Mouse (Mus musculus) left cerebral cortex, adult 9 months (tissue): ENCODE data around the gene Etl4.

ENCODE experiments used
- DNase-seq, 2 experiments: peaks; one replicate each; pipeline ENCODE4 v3.0.0; 2022; ENCODE audit warnings: low spot score in 2 of 2

Etl4 gene

DNA sequence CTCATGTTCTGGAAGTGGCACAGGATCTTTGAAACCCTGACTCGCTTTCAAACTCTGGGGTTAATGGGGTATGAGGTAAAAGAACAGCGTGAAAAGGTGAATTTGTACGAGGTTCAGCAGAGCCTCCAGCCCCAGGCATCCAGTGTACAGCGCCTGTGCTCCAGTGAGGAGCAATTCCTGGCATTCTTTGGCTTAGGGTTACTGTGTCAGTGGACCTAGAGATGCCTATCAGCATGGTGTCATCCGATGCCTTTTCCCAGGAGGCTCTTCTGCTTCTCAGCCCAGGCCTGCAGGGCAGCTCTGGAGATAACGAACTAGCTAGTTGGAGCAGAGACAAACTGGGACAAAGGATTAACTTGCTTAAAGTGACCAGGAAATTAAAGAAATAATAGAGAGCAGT, 653.5 kb downstream of the Etl4 start:
- DNase-seq, result no peak

DNA sequence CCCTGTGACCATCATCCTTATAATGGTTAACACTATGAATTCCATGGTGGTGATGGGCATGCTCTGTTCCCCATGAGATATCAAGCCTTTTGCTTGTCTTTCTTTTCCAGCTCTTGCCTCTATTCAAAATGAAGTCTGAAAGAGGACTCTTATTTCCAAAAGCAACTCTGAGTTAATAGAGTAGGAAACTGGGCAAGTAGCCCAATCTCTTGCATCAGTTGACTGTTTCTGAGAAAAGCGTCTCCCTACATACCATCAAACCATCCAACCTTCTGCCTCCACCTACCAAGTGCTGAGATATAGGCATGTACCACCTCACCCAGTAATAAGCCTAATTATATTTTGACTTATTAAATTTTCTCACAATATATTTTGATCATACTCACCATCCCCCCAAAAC, 658.9 kb downstream of the Etl4 start:
- DNase-seq, result no peak

DNA sequence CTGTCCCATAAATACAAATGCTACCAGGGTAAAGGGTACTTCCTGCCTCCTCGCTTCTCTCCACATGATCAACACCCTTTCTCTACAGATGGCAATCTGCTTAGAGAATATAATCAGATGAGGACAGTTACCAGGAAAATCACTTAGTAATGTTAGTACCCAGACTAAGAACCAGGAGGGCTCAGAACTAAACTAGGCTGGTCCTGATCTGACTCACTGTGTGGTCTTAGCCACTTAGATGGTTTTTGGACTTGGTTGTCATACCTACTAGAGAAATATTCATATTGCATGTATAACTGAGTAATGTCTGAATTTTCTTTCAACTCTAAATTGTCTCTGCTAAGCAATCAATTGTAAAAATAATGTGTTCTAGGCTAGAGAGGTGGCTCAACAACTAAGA, 662.4 kb downstream of the Etl4 start:
- DNase-seq, result no peak

DNA sequence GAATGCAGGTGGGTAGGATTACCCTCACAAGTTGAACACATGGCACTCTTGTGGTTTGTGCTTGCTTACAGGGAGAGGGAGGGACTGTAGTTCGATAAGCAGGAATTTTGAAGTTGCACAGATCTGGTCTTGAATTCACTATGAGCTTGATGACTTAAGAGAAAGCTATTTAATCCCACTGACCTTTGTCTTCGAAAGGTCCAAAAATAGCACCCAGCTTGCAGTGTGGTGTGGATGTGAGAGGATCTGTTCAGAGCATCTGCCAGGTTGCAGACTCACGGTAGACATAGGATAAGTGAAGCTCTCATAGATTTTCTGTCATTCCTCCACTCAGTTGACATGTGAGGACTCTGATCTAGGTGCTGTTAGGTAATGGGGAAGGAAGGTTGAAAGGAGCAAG, 670.8 kb downstream of the Etl4 start:
- DNase-seq, result no peak

DNA sequence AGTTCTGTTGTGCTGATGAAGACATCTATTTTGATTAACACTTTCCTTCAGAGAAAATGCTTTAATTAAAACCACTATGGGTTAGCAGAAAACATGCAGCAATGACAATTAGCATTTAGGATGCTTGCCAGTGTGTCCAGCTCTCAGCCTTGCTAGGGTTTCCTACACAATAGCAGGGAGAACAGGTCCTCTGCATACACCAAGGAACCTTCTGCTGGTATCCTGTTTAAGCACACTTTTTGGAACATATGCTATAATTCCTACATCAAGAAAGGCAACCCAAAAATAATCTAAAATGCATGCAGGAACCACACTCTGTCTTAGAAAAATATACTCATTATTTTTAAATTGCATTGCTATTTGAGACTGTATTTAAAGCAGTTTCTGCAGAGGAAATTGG, 673.5 kb downstream of the Etl4 start:
- peak in 1 of 2 experiments; percentile 17 for DNase-seq

DNA sequence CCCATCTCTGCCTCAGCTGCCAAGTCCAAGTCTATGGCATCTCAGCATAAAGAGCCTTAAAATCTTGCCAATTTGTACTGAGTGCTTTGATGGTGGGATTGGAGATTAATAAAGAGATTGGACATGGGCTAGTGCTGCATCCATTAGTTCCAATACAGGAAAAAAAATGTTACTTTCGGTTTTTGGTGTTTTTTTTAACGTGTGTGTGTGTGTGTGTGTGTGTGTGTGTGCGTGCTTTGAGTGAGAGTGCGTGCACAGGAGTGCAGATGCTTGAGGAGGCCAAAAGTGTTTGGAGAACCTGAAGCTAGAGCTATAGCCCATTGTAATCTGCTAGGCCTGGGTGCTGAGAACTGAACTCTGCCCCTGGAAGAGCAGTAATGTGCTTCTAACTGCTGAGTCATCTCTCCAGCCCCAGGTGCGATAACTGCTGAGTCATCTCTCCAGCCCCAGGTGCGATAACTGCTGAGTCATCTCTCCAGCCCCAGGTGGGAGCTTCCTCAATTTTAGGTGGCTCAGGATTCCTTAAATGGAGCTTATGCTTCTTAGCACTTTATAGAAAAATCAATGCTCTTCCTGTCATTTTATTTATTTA, 674.1 kb downstream of the Etl4 start:
- DNase-seq, result no peak

DNA sequence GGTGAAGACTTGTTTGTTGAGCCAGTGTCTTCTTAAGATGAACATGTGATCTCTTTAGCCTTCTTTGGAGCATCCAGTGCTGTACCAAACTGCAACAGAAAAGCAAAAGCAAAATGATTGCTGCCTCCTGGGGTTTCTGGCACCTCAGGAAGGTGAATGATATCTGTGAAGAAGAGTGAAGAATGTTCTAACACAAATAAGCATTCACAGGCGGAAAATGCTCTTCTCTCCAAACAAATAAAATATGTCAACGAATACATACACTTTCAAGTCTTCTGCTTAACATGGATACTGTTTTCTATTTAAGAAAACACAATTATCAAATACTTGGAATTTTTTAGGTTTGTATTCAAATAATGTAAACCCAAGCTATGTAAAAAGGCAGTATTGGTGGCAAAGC, 678.3 kb downstream of the Etl4 start:
- DNase-seq, result no peak

DNA sequence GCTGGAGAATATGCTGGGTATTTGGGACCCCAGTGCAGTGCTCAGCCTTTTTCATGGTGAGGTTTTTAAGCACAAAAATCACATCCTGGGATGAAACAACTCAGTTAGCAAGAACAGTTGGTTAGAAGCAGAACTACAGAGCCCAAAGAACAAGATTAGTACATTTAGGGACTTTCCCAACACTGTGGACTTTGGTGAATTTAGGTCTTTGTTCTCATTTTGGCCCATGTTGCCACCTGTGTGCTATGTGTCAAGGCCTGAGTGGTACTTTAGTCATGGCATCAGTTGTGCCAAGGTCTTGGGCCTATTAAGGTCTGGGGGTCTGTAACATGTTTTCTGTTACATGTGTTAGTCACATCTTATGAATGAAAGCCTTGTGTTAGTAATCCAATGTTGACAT, 679.1 kb downstream of the Etl4 start:
- no peak for DNase-seq

DNA sequence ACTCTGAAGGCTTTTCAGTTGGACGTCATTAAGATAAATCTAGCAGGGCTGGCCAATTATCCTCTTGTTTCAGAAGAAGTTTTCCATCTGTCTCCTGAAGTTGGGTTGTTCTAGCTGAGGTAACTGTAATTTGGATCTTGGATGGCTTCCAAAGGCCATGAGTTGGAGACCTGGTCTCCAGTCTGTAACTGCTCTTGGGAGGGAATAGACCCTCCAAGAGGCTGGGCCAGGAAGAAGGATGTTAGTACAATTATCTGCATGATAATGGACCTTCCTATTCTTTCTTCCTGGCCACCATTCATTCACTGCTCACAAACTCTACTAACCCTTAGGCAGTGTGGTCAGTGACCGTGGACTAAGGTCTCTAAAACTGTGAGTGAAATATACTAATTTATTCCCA, 684.5 kb downstream of the Etl4 start:
- DNase-seq, result no peak

DNA sequence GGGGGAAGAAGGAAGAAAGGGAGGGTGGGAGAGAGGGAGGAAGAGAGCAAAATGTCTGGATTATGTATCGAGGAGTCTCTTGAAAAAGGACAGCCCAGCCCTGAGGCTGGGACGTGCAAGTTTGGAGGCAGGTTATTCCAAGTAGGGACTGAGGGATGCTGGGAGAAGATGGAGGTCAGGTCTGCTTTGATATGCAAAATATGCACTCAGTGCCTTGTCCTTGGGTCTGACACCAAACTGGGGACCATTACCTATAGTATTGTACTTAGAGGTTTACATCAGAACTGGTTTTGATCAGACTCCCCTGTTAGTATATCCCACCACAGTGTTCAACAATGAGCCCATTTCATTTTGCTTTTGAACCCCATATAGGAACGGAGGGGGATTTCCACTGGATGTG, 685.4 kb downstream of the Etl4 start:
- no peak for DNase-seq

DNA sequence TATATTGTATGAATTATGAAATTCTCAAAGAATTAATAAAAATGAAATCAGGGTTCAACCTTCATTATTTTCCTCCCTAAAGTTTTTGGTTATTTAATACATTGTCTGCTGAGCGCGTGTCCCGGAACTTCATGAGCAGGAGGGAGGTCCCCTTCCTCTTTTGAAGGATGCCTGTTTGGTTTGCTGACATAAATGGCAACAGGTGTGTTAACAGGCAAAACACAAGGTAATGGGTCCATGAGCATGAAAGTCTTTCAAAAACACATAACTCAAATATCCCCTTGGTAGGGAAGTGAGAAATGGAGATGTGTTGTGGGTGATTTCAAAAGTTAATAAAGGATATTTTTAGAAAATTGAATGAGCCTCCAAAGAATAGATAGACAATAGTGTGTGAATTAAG, 687.0 kb downstream of the Etl4 start:
- no peak for DNase-seq

DNA sequence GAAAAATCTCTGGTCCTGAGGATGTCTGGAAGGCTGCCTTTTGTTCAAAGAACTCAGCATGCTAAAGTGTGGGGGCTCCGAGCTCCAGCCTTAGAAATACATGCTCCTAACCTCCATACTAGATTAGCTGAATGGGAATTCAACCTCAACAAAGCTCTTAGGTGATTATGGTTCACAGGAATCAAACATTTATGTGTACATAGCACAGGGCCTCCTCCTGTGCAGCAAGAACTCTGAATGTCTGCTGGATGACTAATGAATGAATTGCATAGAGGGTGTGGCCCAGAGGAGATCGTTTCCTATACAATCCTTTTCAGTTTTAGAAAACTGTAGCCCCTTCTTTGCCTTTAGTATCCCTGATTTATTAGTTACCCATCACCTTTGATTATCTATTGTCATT, 687.6 kb downstream of the Etl4 start:
- no peak for DNase-seq

DNA sequence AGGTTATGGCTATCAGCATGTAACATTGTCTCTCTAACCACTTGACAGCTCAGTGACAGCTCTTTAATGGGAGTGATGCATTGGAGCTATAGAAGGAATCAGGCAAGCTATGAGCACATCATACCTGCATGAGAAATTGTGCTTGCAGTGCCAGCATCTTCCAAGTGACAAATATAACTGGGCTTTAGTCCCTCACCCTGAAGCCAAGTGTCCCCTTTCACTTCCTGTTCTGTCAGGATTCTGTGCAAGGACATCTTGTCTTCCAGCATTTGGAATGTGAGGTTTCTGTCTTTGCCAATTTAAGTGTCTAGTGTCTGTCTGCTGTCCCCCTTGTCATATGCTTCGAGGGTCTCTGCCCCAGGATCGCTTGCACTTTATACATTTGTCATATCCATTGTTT, 693.1 kb downstream of the Etl4 start:
- DNase-seq, result no peak

DNA sequence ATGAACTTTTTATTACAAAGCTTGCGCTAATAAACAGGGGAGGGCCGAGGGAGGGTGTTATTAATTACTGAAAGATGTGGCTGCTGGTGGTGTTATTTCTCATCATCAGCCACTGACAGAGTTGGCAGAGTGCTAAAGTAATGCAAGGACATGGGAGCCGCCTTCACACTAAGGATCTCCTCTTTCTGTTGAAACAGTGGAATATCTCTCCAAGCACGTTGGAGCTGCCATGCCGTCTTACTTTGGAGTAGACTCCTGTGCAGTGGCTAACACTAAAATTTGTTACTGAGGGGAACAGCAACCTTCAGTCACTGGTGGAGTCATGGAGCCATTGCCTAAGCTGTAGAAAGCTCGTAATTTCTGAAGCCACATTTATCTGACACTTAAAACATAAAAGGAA, 694.0 kb downstream of the Etl4 start:
- no peak for DNase-seq

DNA sequence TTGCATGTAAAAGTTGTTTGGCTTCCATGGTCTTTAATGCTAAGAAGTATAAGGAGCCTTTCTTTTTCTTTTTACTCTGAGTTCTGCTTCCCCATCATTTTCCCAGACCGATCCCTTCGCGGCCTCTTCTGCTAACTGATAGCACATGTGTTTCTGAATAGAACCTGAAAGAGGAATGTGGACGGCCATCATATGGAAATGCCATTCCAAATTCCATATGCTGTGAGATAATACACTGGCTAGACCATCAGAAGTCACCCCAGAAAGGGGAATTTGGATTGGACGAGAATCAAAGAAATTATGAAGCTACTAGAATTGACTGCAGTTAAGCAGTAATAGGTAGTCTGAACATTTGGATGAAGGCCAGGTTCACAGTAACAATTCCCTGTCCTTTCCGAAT, 694.4 kb downstream of the Etl4 start:
- DNase-seq, result no peak

DNA sequence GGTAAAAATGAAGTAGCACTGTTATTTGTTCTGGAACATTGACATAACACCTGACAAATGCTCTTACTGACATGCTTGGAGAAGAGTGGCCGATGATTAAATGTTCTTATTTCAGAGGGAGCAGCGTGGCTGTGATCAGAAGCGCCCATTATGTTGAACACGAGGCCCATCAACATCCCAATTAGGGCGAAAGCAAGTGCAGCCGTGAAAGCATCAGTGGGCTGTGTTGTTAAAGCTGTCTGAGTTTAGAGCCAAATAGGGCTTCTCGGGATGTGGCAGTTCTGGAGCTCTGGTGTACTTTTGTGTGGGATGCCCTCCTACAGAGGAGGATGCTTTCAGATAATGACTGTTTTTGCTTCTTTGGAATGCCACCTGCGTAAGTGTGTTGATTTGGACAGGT, 699.6 kb downstream of the Etl4 start:
- DNase-seq, result peak in 1 of 2 experiments; percentile 38

DNA sequence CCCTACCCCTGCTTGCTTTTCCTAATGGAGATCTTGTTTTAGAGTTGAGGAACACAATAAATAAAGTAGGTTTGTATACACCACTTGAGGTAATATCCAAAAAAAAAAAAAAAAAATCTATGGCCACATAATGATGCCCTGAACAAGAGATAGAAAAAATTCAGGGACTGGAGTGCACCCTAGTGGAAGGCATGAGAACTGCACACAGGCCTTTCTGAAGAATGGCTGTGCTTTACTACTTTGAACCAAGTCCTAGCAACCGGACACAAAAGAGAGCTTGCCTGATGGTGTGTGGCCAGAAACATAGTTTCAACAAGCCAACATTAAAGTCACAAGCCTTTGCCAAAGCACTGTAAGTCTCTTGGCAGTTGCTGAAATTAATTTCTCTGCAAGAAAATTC, 706.4 kb downstream of the Etl4 start:
- DNase-seq, result peak in 1 of 2 experiments; percentile 42

DNA sequence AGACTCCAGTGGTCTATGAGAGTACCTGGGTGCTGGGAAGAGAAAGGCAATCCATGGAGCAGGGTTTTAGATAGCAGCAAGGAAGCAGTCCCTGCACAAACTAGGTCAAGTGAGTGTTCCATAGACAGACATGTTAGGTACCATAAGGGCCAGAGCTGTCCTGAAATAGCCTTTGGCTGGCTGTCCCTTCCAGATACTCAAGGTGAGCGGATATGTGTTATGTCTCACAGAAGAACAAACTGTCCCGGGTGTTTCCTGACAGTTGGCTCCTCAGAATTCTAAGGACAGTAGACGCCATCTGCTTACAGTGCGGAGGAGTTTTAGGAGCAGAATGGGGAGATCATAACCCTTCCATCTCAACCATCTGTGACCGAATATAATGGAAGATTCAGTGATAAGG, 708.8 kb downstream of the Etl4 start:
- DNase-seq, result no peak

DNA sequence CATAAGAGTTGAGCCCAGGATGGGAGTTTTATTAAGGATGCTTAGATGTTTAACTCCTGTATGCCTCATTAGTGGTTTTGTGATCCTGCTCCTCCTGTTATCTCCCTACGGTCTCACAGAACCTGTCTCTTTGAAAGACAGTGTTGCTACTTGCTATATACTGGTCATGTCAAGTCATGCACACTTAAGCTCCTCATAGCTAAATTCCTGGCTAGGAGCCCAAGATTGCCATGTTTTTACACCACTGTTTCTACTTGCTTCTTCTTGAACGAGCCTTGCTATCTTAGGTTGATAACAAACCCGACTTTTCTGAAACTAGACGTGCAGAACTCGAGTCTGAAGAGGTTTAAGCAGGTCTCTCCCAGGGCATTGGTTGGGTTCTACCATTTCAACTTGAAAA, 710.3 kb downstream of the Etl4 start:
- no peak for DNase-seq

DNA sequence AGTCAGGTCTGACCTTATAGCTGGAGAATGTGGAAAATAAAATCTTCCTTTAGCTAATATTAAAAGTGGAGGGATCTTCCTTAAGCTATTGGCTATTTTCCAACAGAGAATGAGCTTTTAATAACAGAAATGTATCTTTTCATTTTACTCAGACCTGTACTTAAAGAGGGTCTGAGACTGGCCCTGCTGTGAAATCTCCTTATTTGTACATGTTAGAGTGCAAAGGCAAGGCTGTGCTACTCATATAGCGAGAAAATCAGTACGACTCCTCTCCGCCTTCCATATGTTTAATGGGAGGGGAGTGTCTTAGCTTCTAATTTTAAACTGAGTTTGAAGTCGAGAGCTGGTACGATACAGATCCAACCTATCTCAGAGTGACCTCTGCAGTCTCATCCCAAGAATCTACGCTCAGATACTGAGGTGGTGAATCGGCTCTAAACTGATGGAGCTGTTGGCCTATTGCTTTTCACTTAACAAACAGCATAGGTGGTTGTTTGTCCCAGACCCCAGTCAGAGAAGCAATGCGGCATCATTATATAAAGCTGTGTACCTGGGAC, 719.7 kb downstream of the Etl4 start:
- no peak for DNase-seq

DNA sequence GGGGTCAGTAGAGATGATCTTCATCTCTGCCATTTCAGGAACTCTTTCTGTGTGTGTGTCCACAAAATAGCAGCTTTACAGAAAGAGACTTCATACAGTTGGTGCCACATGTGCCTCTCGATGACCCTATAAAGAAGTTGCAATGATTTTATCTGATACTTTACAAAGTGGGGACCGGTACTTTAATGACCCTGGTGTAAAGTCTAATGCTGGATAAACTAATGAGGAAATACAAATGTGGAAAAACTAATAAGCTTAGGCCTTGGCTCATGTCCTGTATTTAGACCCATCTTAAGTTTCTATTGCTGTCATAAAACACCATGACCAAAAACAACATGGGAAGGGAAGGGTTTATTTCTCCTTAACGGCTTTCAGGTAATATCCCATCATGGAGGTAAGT, 729.0 kb downstream of the Etl4 start:
- DNase-seq, result no peak

DNA sequence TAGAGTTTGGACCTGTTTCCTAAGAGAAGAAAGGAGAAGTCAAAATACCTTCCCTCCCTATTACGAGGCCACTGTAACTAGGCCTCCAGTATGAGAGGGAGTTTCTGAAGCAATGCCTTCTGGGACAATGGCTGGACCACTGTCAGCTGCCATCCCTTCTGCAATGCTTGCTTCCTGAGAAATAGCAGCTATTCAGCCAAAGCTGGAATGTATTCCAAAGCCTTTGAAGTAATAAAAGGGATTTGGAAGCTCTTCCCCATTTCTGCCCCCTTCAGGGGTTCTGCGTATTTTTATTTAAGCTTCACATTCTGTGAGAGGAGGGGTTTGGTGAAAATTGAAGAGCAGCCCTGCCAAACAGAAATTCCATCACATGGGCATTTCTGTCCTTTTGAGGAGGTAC, 730.1 kb downstream of the Etl4 start:
- DNase-seq, result no peak

DNA sequence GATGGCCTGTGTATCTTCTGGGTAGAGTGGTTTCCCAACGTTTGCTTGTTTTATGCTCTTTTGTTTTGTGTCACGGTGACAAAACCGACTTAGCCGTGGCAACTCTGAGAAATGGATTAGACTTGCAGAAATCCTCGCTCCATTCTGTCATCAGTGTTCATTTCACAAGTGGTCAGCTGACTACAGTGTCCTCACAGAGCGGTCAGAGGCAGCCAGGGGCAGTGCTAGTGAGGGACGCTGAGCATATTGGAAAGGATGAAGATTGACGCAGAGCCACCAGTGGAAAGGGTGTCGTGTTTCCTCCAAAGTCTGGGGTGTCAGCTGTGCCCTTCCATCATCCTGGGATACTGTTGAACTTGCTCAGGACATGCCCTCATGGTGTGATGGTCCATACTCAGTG, 733.2 kb downstream of the Etl4 start:
- DNase-seq, result no peak

DNA sequence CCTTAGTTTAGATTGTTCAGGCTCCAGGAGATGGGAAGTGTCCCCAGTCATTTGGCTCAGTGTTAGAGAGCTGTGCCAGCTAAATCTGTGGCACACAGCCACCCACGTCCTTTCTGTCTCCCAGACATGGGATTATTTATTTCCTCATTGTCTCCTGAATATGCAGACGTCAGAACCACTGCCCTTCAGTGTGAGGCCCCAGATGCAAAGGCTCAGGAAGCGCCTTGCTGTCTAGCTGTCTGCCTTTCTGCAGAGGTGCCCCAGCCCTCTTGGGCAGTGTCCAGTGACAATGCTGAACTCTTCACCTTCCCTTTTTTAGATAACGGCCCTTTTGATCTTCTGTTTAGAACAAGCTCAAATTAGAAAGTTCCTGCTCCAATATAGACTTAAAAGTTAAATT, 740.2 kb downstream of the Etl4 start:
- DNase-seq, result peak; percentile 44 to 64
